Mouse (Mus musculus): ENCODE results near the gene Dnajb8. TPM values are rescaled to one million over a fixed set of nuclear protein-coding genes. Genes with fewer than 3 reads are reported as not detected.

Dnajb8 gene
- polyA plus RNA-seq, 1 experiment from 2014 or later: not detected

- no peaks in the 10 kb centered on the region for H3K27me3 ChIP-seq (ENCODE audit: low read depth, poor library complexity, severe bottlenecking)
- 0 out of 2 replicates have a peak, but pooled peaks cover 3% of the 10 kb centered on the region for H3K4me1 ChIP-seq
- DNase-seq (ENCODE audit: low spot score): no peak
- no peak overlapping the region for H3K27ac ChIP-seq
- H3K36me3 ChIP-seq: no peaks in the 10 kb centered on the region
- 87% methylated on average over 6 of the region's 6 CpGs for WGBS
- no peaks in the 10 kb centered on the region for H3K9me3 ChIP-seq (replicated peaks)
- no peak overlapping the region for H3K4me3 ChIP-seq
These were observed 68.2 kb downstream of the Dnajb8 start for GRCm38 (mm10) chr6:88290129-88290766.

DNA sequence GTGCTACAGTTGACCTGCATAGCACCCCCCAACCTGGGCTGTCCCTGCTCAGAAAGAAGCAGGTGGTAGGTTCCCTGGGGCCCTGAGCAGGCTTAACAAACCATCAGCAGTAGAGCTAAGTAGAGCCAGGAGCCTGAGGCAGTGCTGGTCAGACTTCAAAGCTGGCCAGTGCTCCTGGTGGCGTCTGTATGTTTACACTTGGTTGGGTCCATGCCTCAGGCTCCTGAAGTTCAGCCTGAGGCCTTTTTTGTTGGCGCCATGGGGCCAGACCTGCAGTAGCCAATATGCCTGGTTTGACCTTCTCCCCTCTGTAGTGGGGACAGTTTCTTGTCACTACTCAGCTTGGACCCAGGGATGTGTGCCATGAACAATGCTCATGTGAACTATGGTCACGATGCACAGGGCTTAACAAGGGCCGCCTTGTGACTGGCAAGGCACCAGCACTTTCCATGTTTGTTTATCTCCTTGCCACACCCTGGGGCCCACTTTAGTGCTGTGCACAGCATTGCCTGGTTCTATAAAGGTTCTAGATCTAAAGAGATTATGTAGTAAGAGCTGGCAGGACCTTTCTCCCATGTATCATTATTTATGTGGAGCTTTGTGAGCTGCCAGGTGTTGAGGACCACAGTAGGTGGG lies 70.3 kb downstream of the Dnajb8 start:
- 64% methylated on average over 4 of the region's 4 CpGs for WGBS
- H3K27ac ChIP-seq: no peak overlapping the region

GRCm38 (mm10) chr6:88299491-88299890 lies 77.4 kb downstream of the Dnajb8 start:
- Histone ChIP-seq H3K27me3 (ENCODE audit: low read depth, poor library complexity, severe bottlenecking) (0 out of 2 replicates have a peak, but pooled peaks cover 4% of the 10 kb centered on the region), H3K4me3 (no peak overlapping the region), H3K4me1 (peaks cover 15% of the 10 kb centered on the region), H3K9me3 (replicated peaks) (no peaks in the 10 kb centered on the region), H3K27ac (no peak overlapping the region), H3K36me3 (peaks cover 20% of the 10 kb centered on the region)
- DNase-seq (ENCODE audit: low spot score): no peak
- WGBS: 21% methylated on average over 2 of the region's 2 CpGs

More for the DNA sequence above, 70.3 kb downstream of the Dnajb8 start:
- Histone ChIP-seq H3K27me3 (ENCODE audit: low read depth, poor library complexity, severe bottlenecking) (no peaks in the 10 kb centered on the region), H3K36me3 (peaks cover 13% of the 10 kb centered on the region), H3K9me3 (replicated peaks) (no peaks in the 10 kb centered on the region), H3K4me1 (0 out of 2 replicates have a peak, but pooled peaks cover 3% of the 10 kb centered on the region), H3K4me3 (no peak overlapping the region)
- DNase-seq (ENCODE audit: low spot score): no peak

- WGBS: 72% methylated on average over 7 of the region's 7 CpGs
- 0 out of 2 replicates have a peak, but pooled peaks cover 4% of the 10 kb centered on the region for H3K27me3 ChIP-seq (ENCODE audit: low read depth, poor library complexity, severe bottlenecking)
- H3K4me1 ChIP-seq: peaks cover 15% of the 10 kb centered on the region
- H3K9me3 ChIP-seq (replicated peaks): no peaks in the 10 kb centered on the region
- no peak overlapping the region for H3K4me3 ChIP-seq
- DNase-seq (ENCODE audit: low spot score): no peak
- no peak overlapping the region for H3K27ac ChIP-seq
- peaks cover 16% of the 10 kb centered on the region for H3K36me3 ChIP-seq
These were observed 79.2 kb downstream of the Dnajb8 start for GRCm38 (mm10) chr6:88301234-88301633.

Other genes starting within 250 kb of the Dnajb8 start
- gene H1fx, start 240.6 kb upstream of the Dnajb8 start, polyA plus RNA-seq (2016; fragmentation: Nextera tagmentation; extraction: Ambion mirVana): 40.2 and 46.3 TPM in 2 replicates
- gene Rab7, start 177.0 kb upstream of the Dnajb8 start, polyA plus RNA-seq (2016; fragmentation: Nextera tagmentation; extraction: Ambion mirVana): 206 and 208 TPM in 2 replicates
- 324 and 340 TPM in 2 replicates for gene Rpn1, start 137.8 kb upstream of the Dnajb8 start, polyA plus RNA-seq (2016; fragmentation: Nextera tagmentation; extraction: Ambion mirVana)
- 6.8 and 9.0 TPM in 2 replicates for gene Gata2, start 28.4 kb upstream of the Dnajb8 start, polyA plus RNA-seq (2016; fragmentation: Nextera tagmentation; extraction: Ambion mirVana)
- gene Eefsec, start 224.3 kb downstream of the Dnajb8 start, polyA plus RNA-seq (2016; fragmentation: Nextera tagmentation; extraction: Ambion mirVana): 41.4 and 44.2 TPM in 2 replicates
- gene Ruvbl1, start 243.1 kb downstream of the Dnajb8 start, polyA plus RNA-seq (2016; fragmentation: Nextera tagmentation; extraction: Ambion mirVana): 235 and 258 TPM in 2 replicates

All from limb, embryonic 10.5 days (tissue).